Mouse (Mus musculus): Measurements from ENCODE around the gene Cmklr1. TPM values are rescaled to one million over a fixed set of nuclear protein-coding genes. Genes with fewer than 3 reads are reported as not detected.

Gene Cmklr1
- total and polyA plus RNA-seq, 3 experiments = 22.0 to 42.0 (median 28.5) TPM

- intact Hi-C loops (cut with DNase I) = loop anchor here (5.0 kb wide), 1 partner anchor 63 kb away; no protein-coding TSS in a partner anchor
- Histone ChIP-seq H3K4me3 (no peak overlapping the region), H3K79me2 (replicated peaks; ENCODE audit: control insufficient read depth, insufficient read depth, low read length) (no peaks in the 10 kb centered on the region), H3K36me3 (ENCODE audit: control insufficient read depth, insufficient read depth, low read length) (no peaks in the 10 kb centered on the region), H3K9ac (ENCODE audit: low read depth, low read length) (no peak overlapping the region), H3K27ac (no peak overlapping the region), H3K4me1 (ENCODE audit: control insufficient read depth, insufficient read depth, low read length) (peaks cover 23% of the 10 kb centered on the region), H3K27me3 (ENCODE audit: control insufficient read depth, insufficient read depth, low read length) (no peaks in the 10 kb centered on the region)
- 76% methylated on average over 5 of the region's 5 CpGs for WGBS
- no peak for TF ChIP-seq CTCF (IDR thresholded peaks at IDR 0.05)
- peak in 1 of 2 experiments; percentile 18 for DNase-seq
These were observed 11.1 kb downstream of the Cmklr1 start for GRCm38 (mm10) chr5:113639126-113639525.

DNA sequence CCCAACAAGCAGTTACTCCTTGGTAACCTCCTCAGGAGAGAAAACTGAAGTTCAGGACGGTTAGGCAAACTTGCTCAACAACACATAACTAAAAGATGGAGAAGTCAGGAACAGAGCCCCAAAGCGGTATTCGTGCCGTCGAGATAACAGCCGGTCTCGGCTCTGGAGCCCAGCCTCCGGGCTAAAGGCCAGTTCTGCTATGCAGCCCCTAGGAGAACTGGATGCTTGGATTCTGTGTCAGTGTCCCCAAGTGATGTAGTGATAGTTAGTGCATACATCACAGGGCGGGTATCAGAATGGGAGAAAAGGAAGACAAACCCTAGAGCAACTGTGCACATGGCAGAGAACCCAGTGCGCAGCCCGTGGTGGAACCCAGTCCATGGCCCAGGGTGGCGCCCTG, 12.2 kb downstream of the Cmklr1 start:
- no peak overlapping the region for H3K27ac ChIP-seq
- intact Hi-C loops (cut with DNase I) = loop anchor here (5.0 kb wide), 1 partner anchor 64 kb away; no protein-coding TSS in a partner anchor
- H3K4me3 ChIP-seq = no peak overlapping the region
- no peak overlapping the region for H3K9ac ChIP-seq (ENCODE audit: low read depth, low read length)
- 80% methylated on average over 12 of the region's 12 CpGs for WGBS
- no peaks in the 10 kb centered on the region for H3K79me2 ChIP-seq (replicated peaks; ENCODE audit: control insufficient read depth, insufficient read depth, low read length)
- H3K4me1 ChIP-seq (ENCODE audit: control insufficient read depth, insufficient read depth, low read length) = peaks cover 23% of the 10 kb centered on the region
- TF ChIP-seq POLR2A (IDR thresholded peaks at IDR 0.05; ENCODE audit: insufficient read depth, low read depth, low read length) (no peak), EP300 (IDR thresholded peaks at IDR 0.05; ENCODE audit: insufficient read depth, low read depth, low read length) (no peak), CTCF (IDR thresholded peaks at IDR 0.05) (no peak)
- DNase-seq = peak in 1 of 2 experiments; percentile 45
- no peaks in the 10 kb centered on the region for H3K36me3 ChIP-seq (ENCODE audit: control insufficient read depth, insufficient read depth, low read length)
- H3K27me3 ChIP-seq (ENCODE audit: control insufficient read depth, insufficient read depth, low read length) = no peaks in the 10 kb centered on the region

DNA sequence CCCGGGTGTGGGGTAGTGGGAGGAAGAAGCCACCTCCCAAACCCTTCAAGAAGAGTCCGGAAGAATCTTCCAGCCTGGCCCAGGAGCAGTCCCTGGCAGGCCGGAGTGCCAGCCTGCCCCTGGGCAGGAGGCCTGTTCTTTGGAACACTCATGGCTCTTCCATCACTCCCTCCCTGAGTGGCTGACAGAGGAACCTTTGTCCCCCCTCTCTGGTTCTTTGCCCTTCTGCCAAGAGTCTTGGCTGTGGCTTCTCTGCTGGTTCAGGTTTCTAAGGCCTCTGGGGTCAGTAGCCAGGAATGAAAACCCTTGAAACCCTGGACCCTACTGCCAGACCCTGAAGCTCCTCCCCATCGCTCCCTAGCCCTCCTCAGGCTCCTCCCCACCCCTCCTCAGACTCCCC, 12.6 kb downstream of the Cmklr1 start:
- no peaks in the 10 kb centered on the region for H3K79me2 ChIP-seq (replicated peaks; ENCODE audit: control insufficient read depth, insufficient read depth, low read length)
- no peak overlapping the region for H3K27ac ChIP-seq
- no peaks in the 10 kb centered on the region for H3K27me3 ChIP-seq (ENCODE audit: control insufficient read depth, insufficient read depth, low read length)
- 79% methylated on average over 4 of the region's 4 CpGs for WGBS
- TF ChIP-seq EP300 (IDR thresholded peaks at IDR 0.05; ENCODE audit: insufficient read depth, low read depth, low read length) = no peak
- no peak for TF ChIP-seq POLR2A (IDR thresholded peaks at IDR 0.05; ENCODE audit: insufficient read depth, low read depth, low read length)
- TF ChIP-seq CTCF (IDR thresholded peaks at IDR 0.05) = no peak
- no peak overlapping the region for H3K9ac ChIP-seq (ENCODE audit: low read depth, low read length)
- intact Hi-C loops (cut with DNase I) = loop anchor here (5.0 kb wide), 1 partner anchor 65 kb away; no protein-coding TSS in a partner anchor
- no peaks in the 10 kb centered on the region for H3K36me3 ChIP-seq (ENCODE audit: control insufficient read depth, insufficient read depth, low read length)
- no peak for DNase-seq
- peaks cover 24% of the 10 kb centered on the region for H3K4me1 ChIP-seq (ENCODE audit: control insufficient read depth, insufficient read depth, low read length)
- H3K4me3 ChIP-seq = no peak overlapping the region

DNA sequence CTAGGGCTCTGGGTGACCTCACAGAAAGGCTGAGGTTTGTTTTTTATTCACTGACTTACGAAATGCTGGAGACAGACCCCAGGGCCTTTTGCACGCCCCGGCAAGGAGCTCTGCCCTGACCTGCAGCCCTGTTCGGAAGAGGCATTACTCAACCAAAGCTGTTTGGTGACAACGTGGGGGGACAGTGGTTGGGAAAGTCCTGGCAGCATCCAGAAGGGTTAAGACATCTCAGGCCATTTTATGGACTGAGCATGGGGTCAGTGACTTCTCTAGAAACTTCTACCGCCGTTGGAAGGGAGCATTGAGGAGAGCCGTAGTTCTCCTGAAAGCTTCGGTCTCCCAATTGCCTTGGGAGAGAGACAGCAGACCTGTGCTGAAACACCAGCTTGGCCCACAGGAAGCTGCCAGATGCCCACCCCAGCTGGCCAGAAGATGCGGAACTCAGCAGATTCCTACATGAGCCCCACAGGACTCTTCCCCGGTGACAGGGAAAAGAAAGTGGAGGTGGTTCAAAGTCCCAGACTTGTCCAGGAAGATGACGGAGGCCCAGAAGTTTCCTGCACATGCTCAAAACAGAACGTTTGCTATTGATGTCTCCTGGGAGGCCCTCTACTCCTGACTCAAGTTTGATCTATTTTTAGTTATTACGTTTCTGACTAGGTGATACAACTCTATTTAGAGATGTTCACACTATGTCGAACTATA, 14.2 kb downstream of the Cmklr1 start:
- Histone ChIP-seq H3K27me3 (ENCODE audit: control insufficient read depth, insufficient read depth, low read length) (no peaks in the 10 kb centered on the region), H3K27ac (peak overlapping the region; percentile 48), H3K4me1 (ENCODE audit: control insufficient read depth, insufficient read depth, low read length) (peaks cover 23% of the 10 kb centered on the region)

DNA sequence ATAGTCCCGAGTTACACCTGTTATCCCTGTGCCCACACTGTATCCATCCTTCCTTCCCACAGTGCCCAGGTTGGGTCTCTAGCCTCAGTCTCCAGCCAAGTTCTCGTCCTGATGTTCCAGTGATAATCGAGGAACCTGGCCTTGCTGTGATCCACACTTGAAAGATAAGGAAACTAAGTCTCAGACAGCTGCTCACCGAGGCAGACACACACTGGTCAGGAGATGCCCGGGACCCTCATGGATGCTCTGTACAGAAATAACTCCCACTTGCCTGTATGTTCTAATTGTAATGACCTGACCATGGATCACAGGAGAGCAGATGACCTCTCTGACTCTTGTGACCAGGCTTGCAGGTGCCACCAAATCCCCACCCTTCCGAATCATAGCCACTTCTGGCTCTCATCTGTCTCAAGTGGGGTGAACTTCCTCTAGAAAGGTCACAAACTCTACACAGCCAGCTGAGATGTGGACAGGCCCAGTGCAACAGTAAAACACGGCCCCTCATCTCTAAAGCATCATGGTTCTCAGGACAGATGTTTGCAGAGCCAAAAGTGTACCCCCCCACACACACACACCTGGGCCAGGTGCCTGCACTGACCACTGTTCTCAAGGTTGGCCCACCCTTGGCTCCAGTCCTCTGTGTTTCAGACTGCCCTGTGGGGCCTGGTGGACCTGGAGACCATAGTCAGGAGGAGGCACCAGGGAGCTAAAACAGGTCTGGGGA, 15.2 kb downstream of the Cmklr1 start:
- H3K79me2 ChIP-seq (replicated peaks; ENCODE audit: control insufficient read depth, insufficient read depth, low read length) = no peaks in the 10 kb centered on the region
- H3K27me3 ChIP-seq (ENCODE audit: control insufficient read depth, insufficient read depth, low read length) = no peaks in the 10 kb centered on the region
- 56% methylated on average over 7 of the region's 7 CpGs for WGBS
- TF ChIP-seq CTCF (IDR thresholded peaks at IDR 0.05) (no peak), POLR2A (IDR thresholded peaks at IDR 0.05; ENCODE audit: insufficient read depth, low read depth, low read length) (no peak), EP300 (IDR thresholded peaks at IDR 0.05; ENCODE audit: insufficient read depth, low read depth, low read length) (no peak)
- no peaks in the 10 kb centered on the region for H3K36me3 ChIP-seq (ENCODE audit: control insufficient read depth, insufficient read depth, low read length)
- no peak overlapping the region for H3K9ac ChIP-seq (ENCODE audit: low read depth, low read length)
- peak in 1 of 2 experiments; percentile 30 for DNase-seq
- intact Hi-C loops (cut with DNase I) = loop anchor here (2.0 to 5.0 kb wide), 3 partner anchors 14 to 67 kb away; no protein-coding TSS in a partner anchor
- peak overlapping the region; percentile 61 for H3K27ac ChIP-seq
- peaks cover 23% of the 10 kb centered on the region for H3K4me1 ChIP-seq (ENCODE audit: control insufficient read depth, insufficient read depth, low read length)
- H3K4me3 ChIP-seq = no peak overlapping the region

More for the DNA sequence above, 14.2 kb downstream of the Cmklr1 start:
- Histone ChIP-seq H3K79me2 (replicated peaks; ENCODE audit: control insufficient read depth, insufficient read depth, low read length) (no peaks in the 10 kb centered on the region), H3K9ac (ENCODE audit: low read depth, low read length) (no peak overlapping the region), H3K36me3 (ENCODE audit: control insufficient read depth, insufficient read depth, low read length) (no peaks in the 10 kb centered on the region), H3K4me3 (no peak overlapping the region)
- TF ChIP-seq CTCF (IDR thresholded peaks at IDR 0.05) (no peak), EP300 (IDR thresholded peaks at IDR 0.05; ENCODE audit: insufficient read depth, low read depth, low read length) (no peak), POLR2A (IDR thresholded peaks at IDR 0.05; ENCODE audit: insufficient read depth, low read depth, low read length) (no peak)
- peak; percentile 51 to 56 for DNase-seq
- WGBS = 46% methylated on average over 15 of the region's 15 CpGs
- intact Hi-C loops (cut with DNase I) = loop anchor here (2.0 to 5.0 kb wide), 2 partner anchors 13 to 66 kb away; no protein-coding TSS in a partner anchor
